Mouse (Mus musculus) embryo, embryonic 9.5 days (tissue): ENCODE data around the gene Gm49361.

Experiments used
- DNase-seq: peaks from one replicate; pipeline ENCODE4 v3.0.0-alpha.2; 2017; ENCODE audit errors: extremely low spot score

Gene Gm49361

GRCm38 (mm10) chr14:57729975-57730499, 15.9 kb downstream of the Gm49361 start:
- no peak for DNase-seq

DNA sequence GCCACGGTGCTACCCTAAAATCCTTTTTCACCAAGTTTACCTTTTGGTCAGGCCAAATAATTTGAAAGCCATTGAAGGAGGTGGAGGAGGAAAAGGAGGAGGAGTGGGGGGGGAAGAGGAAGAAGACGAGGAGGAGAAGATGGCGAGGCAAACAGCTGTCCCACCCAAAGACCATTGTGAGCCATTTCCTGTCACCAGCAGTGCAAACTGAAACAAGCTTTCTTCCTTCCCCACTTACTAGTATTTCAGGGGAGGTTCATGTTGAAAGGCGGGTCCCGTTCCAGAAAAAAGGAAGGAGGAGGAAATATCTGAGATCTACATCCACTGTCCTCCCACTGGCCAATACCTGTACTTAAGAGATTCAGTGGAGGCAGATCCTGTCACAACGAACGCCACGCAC, 16.5 kb downstream of the Gm49361 start:
- no peak for DNase-seq

DNA sequence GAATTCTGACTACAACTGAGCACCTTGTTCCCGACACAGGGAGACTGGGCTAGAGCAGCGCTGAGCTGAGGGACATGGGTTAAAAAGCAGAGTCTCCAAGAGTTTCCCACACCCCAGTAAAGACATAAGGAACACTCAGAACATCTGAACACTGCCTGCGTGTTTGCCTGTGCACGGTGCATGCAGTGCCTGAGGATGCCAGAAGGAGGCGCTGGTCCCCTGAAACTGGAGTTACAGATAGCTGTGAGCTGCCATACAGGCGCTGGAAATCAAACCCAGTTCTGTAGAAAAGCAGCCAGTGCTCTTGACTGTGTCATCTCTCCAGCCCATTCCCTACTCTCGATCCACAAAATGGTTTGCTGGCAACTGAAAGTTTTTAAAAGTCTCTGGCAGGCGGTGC, 19.7 kb downstream of the Gm49361 start:
- no peak for DNase-seq

- no peak for DNase-seq
These were observed 21.4 kb downstream of the Gm49361 start for GRCm38 (mm10) chr14:57724473-57724872.

- DNase-seq, result no peak
These were observed 27.7 kb downstream of the Gm49361 start for GRCm38 (mm10) chr14:57718245-57718644.

DNA sequence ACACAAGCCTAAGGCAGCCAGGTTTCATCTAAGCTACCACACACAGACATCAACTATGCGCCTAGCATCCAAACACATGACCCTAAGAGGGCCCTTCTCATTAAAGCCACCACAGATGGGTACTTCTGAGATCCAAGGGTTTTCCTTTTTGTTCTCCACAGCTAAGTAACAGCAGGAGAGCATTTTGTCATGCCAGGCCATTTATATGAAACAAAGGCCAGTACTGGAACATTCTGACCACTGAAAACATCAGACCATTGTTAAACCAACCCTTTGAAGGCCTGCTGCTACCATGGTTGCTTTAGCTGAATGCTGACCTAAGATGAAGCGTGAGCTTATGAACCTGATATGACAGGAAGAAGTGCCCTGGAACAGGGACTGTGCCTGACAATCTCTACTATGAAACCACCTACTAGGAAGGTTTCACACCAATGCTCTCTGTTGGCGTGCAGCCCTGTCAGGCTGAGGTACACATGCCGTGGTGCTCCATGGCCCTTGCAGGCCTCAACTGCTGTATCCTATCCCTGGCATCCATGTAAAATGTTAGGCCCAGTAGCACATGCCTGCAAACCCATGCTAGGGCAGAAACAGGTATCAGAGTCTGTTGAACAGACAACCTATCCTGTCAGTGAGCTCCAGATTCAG, 29.2 kb downstream of the Gm49361 start:
- no peak for DNase-seq

GRCm38 (mm10) chr14:57712884-57713283, 33.0 kb downstream of the Gm49361 start:
- DNase-seq, result no peak

DNA sequence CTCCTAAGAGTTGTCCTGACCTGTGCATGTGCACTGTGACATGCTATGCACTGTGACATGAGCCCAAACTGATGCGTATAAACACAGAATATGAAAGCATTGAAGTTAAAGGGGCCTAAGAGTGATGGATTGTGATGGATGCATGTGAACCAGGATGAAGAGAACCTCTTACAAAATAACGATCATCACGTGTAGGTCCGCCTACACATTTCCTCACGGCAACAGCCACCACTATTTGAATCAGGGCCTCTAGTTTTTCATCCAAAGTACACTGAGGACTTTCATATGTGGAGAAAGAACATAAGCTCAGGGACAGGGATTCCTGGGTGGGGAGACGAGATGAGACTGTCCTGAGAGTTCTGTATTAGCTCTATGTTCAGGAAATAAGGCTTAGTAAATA, 34.8 kb downstream of the Gm49361 start:
- DNase-seq, result no peak

- DNase-seq, result peak; percentile 20
These were observed 36.7 kb downstream of the Gm49361 start for GRCm38 (mm10) chr14:57709171-57709570.

DNA sequence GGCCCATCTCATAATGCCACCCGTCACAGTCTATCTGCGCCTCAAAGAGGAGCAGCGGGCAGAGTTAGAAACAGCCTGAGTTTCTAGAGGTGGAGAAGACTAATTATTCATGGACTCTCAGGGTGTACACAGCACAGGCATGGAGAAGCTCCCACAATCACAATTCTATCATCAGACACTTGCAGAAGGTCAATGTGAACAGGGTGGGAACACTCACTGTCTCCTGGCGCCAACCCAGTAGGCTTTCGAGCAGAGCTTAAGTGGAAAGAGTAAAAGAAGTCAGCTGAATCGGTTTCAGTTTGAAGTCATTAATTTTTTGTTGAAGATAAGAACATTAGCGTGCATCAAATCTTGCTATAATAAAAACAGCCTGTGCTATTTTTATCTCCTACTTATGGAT, 37.3 kb downstream of the Gm49361 start:
- no peak for DNase-seq

GRCm38 (mm10) chr14:57707100-57707893, 38.6 kb downstream of the Gm49361 start:
- no peak for DNase-seq

DNA sequence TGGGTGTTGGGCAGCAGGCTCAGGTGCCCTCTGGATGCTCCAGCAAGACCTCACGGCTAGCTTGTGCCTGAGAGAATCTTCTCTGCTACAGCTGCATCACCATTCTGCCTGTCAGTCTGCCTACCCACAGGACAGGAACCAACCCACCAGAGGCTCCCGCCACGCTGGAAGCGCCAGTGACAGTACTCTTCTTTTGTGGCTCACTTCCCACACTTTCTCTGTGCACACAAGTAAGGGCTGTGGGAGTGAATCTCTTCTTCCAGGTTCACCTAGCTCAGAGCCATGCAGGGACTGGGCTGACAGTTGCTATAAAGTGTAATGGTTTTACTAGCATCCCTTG, 39.2 kb downstream of the Gm49361 start:
- DNase-seq, result no peak

DNA sequence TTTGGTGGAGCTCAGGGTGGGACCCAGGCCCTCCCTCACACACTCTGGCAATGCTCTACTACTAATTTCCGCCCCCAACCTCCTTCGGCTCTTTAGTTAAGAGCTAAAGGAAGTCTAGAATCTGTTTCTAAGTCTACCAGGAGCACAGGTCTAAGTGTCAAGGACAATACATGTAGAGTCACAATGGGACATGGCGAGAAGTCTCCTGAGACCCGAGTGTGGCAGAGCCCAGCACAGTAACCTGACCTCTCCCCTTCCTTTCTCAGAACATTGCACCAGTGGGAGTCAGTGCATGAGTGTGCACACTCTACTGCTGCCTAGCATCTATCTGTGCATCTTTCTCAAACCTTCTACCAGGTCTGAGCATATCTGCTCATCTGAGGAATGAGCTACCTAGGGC, 40.1 kb downstream of the Gm49361 start:
- DNase-seq, result no peak

DNA sequence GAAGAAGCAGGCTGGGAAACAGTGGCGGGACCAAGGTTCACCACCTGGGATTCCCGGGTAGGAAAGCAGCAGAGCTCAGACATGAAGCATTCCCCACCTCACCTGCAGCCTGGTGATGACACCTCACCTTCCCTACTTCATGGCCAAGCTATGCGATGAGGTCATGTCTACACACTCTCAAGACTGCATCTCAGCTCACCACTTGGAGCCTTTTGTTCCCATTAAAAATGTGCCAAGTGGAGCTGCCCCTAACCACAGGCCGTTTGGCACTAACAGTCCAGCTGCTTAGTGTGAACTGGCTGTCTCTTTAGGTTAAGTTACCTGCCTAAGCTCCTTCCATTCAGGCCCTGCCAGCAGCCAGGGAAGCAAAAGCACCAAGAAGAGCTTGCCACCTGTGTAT, 40.8 kb downstream of the Gm49361 start:
- DNase-seq, result no peak

- no peak for DNase-seq
These were observed 43.9 kb downstream of the Gm49361 start for GRCm38 (mm10) chr14:57701915-57702477.

DNA sequence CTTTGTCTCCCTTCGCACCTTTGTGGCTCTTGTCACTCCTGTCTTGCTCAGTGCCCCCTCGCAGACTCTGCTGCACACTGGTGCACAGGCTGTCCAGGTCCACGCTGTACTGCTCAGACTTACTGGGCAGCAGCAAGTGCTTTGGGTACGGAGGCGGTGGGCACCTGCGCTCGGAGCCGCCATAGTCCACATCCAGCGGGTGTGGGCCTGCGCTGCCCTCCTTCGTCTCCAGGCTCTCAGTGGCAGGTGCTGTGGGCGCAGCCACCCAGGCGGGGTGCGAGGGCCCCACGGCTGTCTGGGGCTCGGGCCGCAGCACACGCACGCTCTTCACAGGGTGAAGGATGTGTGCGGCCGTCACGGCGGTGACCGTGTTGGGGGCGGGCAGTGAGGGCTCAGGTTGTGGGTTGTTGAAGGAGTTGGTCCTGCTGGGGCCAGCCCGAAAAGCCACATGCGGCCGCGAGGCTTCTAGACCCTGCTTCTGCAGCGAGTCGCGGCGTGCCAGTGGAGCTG, 46.4 kb downstream of the Gm49361 start:
- DNase-seq, result no peak

- no peak for DNase-seq
These were observed 46.9 kb downstream of the Gm49361 start for GRCm38 (mm10) chr14:57699016-57699415.

- DNase-seq, result no peak
These were observed 49.8 kb downstream of the Gm49361 start for GRCm38 (mm10) chr14:57696066-57696465.

- no peak for DNase-seq
These were observed 50.4 kb downstream of the Gm49361 start for GRCm38 (mm10) chr14:57695550-57695949.

- no peak for DNase-seq
These were observed 51.7 kb downstream of the Gm49361 start for GRCm38 (mm10) chr14:57694246-57694645.

DNA sequence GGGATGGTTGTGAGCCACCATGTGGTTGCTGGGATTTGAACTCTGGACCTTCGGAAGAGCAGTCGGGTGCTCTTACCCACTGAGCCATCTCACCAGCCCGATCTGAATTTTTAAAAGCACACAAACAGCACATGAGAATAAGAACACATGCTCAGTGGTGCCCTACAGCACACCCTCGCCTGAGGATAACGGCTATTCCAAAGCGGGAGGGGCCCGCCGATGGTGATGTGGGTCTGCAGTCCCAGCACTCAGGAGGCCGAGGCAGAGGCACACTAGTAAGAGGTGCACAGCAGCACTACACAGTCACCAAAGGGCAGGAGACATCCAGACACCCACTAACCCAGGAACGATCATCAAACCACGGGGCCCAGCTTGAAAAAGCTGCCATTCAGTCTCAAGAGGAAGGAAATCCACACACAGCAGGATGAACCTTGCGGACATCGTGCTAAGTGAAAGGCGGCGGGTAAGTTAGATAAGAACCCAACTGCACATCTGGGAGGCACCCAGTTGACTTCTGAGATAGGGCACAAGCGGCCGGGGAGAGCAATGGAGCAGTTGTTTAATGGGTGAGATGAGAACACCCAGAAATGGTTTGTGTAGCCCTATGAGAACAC, 53.3 kb downstream of the Gm49361 start:
- DNase-seq, result no peak

- no peak for DNase-seq
These were observed 54.6 kb downstream of the Gm49361 start for GRCm38 (mm10) chr14:57691316-57691715.
